Mouse (Mus musculus) liver, postnatal 0 days (tissue): ENCODE data around the gene Trim7.

Source experiments
- CTCF ChIP-seq: sonication (generic); IDR thresholded peaks from 2 replicates; pipeline ENCODE4 v1.5.1; 2016; ENCODE audit warnings: antibody characterized with exemption, low read depth
- EP300 ChIP-seq: IDR thresholded peaks from 2 replicates; pipeline ENCODE4 v1.6.1; 2016; ENCODE audit warnings: antibody characterized with exemption, low read depth, mild to moderate bottlenecking

- TF ChIP-seq CTCF (no peak), EP300 (no peak)
Measured at GRCm38 (mm10) chr11:48790946-48791345, 35.0 kb upstream of the Trim7 start.
